Mouse (Mus musculus): ENCODE data around the gene Olfr1174-ps.

The Olfr1174-ps gene

DNA sequence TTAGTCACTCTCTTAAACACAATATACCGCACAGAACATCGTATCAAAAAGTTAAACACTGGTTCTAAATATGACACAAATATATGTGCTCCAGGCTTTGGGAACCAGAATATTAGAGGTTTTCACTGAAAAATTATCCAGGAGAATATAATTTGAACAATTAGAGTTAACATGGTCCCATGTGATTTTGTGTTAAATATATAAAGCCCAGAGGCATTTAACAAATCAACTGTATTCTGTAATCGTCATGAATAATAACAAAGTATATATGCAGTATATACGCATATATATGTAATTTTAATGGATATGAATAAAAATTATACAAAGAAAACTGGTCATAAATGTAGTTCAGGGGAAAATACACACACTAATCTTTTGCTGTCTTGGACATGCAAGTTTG, at the start of gene Olfr1174-ps:
Gene Olfr1174-ps (minus strand): TSS at position 101 of the 400 bp plus-strand sequence.
- ChIA-PET CTCF (no interaction called here), POLR2A (no interaction called here)

DNA sequence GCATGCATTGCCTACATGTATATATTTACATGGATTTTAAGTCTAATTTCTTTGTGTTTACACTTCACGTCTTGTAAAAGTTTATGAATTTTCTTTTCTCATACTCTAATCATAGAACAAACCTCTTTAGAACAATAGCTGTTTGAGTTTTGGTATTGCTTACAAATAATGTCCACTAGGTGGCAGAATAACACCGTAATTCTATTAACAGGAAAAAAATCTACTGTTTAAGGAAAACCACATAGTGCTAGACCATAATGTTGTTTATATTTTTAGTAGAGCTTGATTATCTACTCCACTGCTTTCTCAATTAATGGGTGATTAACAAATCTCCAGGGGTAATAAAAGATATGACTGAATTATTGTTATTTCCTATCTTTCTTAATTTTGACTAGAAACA, 41.4 kb upstream of the Olfr1174-ps start:
- CTCF ChIA-PET, result interaction anchor here in 2 of 4 experiments (0.6 to 0.7 kb wide), 2 partner anchors 54 to 1188 kb away, joined by 3 read pairs; no protein-coding TSS in a partner anchor

DNA sequence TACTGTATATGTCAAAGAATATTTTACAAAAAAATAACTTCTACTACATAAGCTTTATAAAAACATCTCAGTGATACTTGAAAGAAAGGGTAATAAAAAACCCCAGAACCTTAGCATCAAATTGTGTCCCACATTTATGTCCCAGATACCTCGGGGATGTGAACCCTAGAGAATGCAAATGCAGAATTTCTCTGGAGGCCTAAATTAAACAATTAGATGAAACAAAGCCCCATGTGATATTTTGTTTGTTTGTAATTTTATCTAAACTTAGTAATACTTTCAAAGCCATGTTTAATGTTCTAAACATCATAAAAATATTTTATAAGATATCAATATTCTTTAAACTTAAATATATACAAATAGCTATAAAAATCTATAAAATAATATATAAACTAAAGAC, 31.5 kb upstream of the Olfr1174-ps start, which contains the start of gene Olfr1177-ps:
Gene Olfr1177-ps (minus strand): TSS at position 101 of the 400 bp plus-strand sequence.
- CTCF ChIA-PET, result no interaction called here

More for the DNA sequence above, 41.4 kb upstream of the Olfr1174-ps start:
- POLR2A ChIA-PET, result no interaction called here

DNA sequence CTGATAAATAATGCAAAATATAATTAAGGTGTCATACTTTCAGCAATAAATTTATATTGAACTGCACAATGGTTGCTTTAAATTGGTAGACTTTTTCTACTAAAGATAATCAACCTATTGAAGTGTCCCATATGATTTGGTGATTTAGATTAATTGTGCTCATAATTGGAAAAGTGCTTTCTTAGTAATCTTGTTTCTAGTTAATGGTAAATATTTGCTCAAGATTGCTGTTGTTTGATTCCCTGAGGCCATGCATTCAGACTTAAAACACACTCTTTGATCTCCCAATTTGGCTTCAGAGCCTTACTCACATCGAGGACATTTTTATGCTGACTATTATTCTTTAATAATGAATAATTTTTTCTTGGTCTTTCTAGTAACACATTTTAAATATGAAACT, 21.5 kb upstream of the Olfr1174-ps start, which contains the start of gene Olfr1176:
Gene Olfr1176 (plus strand): TSS at position 301 of the 400 bp plus-strand sequence.
- CTCF ChIA-PET, result no interaction called here
- POLR2A ChIA-PET, result no interaction called here

More for the DNA sequence above, 31.5 kb upstream of the Olfr1174-ps start, which contains the start of gene Olfr1177-ps:
- POLR2A ChIA-PET, result no interaction called here

DNA sequence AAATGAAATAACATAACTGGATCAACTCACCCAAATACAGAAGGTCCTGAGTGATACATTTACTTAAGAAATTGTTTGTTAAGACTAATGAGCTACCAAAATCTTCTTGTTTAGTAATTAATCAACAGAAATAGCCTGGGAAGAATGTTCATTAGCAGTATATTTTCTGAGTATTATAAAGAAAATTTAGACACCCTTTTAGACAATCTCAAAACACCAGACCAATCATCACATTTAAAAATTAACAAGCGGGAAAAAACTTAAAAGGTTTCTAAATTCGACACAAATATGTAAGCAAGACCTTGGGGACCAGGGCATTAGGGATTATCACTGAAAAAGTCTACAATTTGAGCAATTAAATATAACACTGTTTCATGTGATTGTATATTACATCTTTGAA, 12.2 kb upstream of the Olfr1174-ps start, which contains the start of gene Olfr1175-ps:
Gene Olfr1175-ps (minus strand): TSS at position 101 of the 400 bp plus-strand sequence.
- POLR2A ChIA-PET, result no interaction called here
- CTCF ChIA-PET, result no interaction called here

DNA sequence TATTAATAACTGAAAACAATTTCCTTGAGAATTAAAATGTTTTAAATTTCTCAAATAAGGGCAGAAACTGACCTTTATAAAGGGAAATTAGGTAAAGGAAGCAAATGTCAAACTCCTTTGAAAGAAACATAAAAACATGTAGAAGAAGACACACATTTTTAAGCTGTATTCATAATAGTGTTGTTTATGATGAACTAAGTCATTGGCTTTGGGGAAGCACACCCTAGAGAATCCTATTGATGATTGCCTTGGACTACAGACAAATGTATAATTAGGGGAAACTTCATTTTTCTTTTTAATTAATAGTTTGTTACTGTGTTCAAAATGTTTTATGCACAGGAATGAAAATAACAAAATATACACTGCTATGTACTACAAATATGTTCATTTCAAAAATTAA, 35.2 kb downstream of the Olfr1174-ps start, which contains the start of gene Olfr1173:
Gene Olfr1173 (minus strand): TSS at position 101 of the 400 bp plus-strand sequence.
- ChIA-PET POLR2A (no interaction called here), CTCF (no interaction called here)

Data from embryonic stem cell, embryonic (primary cell).